Mouse (Mus musculus) heart, embryonic 15.5 days (tissue): ENCODE results near the gene Med12l. TPM values are rescaled to one million over a fixed set of nuclear protein-coding genes. Genes with fewer than 3 reads are reported as not detected.
"Not testable (repeated sequence)": the region's sequence is repeated elsewhere in the genome, so short reads cannot be mapped to it uniquely, and the experiment has no call there.

ENCODE experiments used
- ATAC-seq: fragments of 200-750 bp; cut with Nextera tagmentation; replicated peaks from 2 replicates; pipeline ENCODE4 v1.8.0; 2017; ENCODE audit warnings: low read depth, moderate TSS enrichment; ENCODE audit not compliant: insufficient number of reproducible peaks, insufficient read depth, low FRiP score
- H3K27ac ChIP-seq: fragments of 300-500 bp; sonication (generic); 2 replicates; pipeline ENCODE4 v1.5.1; 2015; ENCODE audit warnings: mild to moderate bottlenecking, inconsistent platforms
- H3K27me3 ChIP-seq: fragments of 300-500 bp; sonication (generic); 2 replicates; pipeline ENCODE4 v1.6.1; 2015; ENCODE audit warnings: inconsistent platforms
- H3K36me3 ChIP-seq: fragments of 300-500 bp; sonication (generic); 2 replicates; pipeline ENCODE4 v1.6.1; 2015; ENCODE audit warnings: mild to moderate bottlenecking, inconsistent platforms
- H3K4me1 ChIP-seq: fragments of 300-500 bp; sonication (generic); replicated peaks from 2 replicates; pipeline ENCODE4 v1.6.1; 2015; ENCODE audit warnings: inconsistent platforms
- H3K4me2 ChIP-seq: fragments of 300-500 bp; sonication (generic); 2 replicates; pipeline ENCODE4 v1.6.1; 2015; ENCODE audit warnings: inconsistent platforms, mild to moderate bottlenecking, moderate library complexity
- H3K4me3 ChIP-seq: fragments of 300-500 bp; sonication (generic); 2 replicates; pipeline ENCODE4 v1.5.1; 2015; ENCODE audit warnings: mild to moderate bottlenecking, inconsistent platforms
- H3K9ac ChIP-seq: fragments of 300-500 bp; sonication (generic); 2 replicates; pipeline ENCODE4 v1.6.1; 2015; ENCODE audit warnings: mild to moderate bottlenecking, inconsistent platforms
- H3K9me3 ChIP-seq: fragments of 300-500 bp; sonication (generic); replicated peaks from 2 replicates; pipeline ENCODE4 v1.6.1; 2016; ENCODE audit warnings: inconsistent platforms
- WGBS: fragments of 180-500 bp; shearing (Covaris S2); methylation state at CpG from one replicate; pipeline ENCODE4 v1.1.7; 2015; ENCODE audit warnings: mixed read lengths; 5-methylcytosine and 5-hydroxymethylcytosine counted together
- polyA plus RNA-seq: library from polyadenylated mRNA; unstranded; fragments of >200 nt; fragmentation: Nextera tagmentation; extraction: Ambion mirVana; gene quantifications from 2 replicates; pipeline ENCODE4 v1.2.1, GENCODE M21; 2015

Gene Med12l
- polyA plus RNA-seq, 1 experiment from 2014 or later, result 2.8 TPM

GRCm38 (mm10) chr3:59102146-59102545 lies 96.5 kb downstream of the Med12l start:
- H3K4me2 ChIP-seq, result no peak overlapping the region
- no peak for ATAC-seq
- no peak overlapping the region for H3K27ac ChIP-seq
- peaks cover 6% of the 10 kb centered on the region; the same call in 1 of the 2 replicates for H3K4me1 ChIP-seq
- 85% methylated on average over 2 of the region's 2 CpGs for WGBS
- H3K36me3 ChIP-seq, result no peaks in the 10 kb centered on the region
- H3K27me3 ChIP-seq, result no peaks in the 10 kb centered on the region
- no peak overlapping the region for H3K9ac ChIP-seq
- no peaks in the 10 kb centered on the region for H3K9me3 ChIP-seq
- H3K4me3 ChIP-seq, result no peak overlapping the region

GRCm38 (mm10) chr3:59104462-59104861 lies 98.8 kb downstream of the Med12l start:
- no peak for ATAC-seq
- no peaks in the 10 kb centered on the region for H3K9me3 ChIP-seq
- 24% methylated on average over 4 of the region's 4 CpGs for WGBS

DNA sequence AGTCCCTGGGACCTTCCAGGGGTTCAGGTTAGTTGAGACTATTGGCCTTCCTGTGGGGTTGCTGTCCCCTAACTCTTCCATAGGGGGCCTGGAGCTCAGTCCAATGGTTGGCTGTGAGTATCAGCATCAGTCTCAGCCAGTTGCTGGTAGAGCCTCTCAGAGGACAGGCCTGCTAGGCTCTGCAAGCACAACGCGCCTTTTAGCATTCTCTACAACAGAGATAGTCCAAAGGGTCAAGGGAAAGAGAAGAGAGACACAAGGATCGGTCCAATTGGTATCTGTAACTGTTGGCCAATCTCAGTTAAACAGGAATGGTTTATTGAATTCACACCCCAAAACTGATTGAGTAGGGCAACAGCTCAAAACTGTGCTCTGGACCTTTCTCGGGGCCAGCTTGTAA lies 101.8 kb downstream of the Med12l start:
- Histone ChIP-seq H3K9me3 (no peaks in the 10 kb centered on the region), H3K9ac (no peak overlapping the region), H3K4me3 (no peak overlapping the region), H3K27ac (no peak overlapping the region), H3K4me1 (peaks cover 6% of the 10 kb centered on the region; the same call in 1 of the 2 replicates), H3K36me3 (no peaks in the 10 kb centered on the region), H3K4me2 (no peak overlapping the region), H3K27me3 (no peaks in the 10 kb centered on the region)
- ATAC-seq, result no peak
- WGBS, result 87% methylated on average over 4 of the region's 4 CpGs

More at GRCm38 (mm10) chr3:59104462-59104861, 98.8 kb downstream of the Med12l start:
- Histone ChIP-seq H3K4me1 (peaks cover 6% of the 10 kb centered on the region; the same call in 1 of the 2 replicates), H3K27ac (0 out of 2 replicates have a peak overlapping the region, but pooled peaks have one; percentile 17), H3K4me3 (no peak overlapping the region), H3K4me2 (no peak overlapping the region), H3K27me3 (no peaks in the 10 kb centered on the region), H3K36me3 (no peaks in the 10 kb centered on the region), H3K9ac (no peak overlapping the region)

DNA sequence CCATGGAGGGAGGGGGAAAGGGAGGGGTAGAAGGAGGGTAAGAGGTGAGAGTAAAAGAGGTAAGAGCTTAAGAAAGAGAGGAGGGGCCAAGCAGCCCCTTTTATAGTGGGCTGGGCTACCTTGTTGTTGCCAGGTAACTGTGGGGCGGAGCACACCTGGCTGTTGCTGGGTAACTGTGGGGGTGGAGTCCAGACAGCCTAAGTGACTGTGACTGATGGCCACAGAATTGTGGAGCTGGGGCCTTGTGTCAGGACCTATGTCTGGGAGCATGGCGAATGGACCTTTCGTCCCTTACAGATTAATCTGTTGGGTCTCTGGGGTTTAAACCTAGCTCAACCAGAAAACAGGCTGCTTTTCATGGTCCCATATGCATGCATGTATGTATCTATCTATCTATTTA lies 104.2 kb downstream of the Med12l start:
- peaks cover 14% of the 10 kb centered on the region for H3K4me1 ChIP-seq
- not testable (repeated sequence) for H3K4me2 ChIP-seq, H3K9me3 ChIP-seq, H3K27ac ChIP-seq, H3K36me3 ChIP-seq, ATAC-seq, H3K9ac ChIP-seq, H3K4me3 ChIP-seq, H3K27me3 ChIP-seq
- 95% methylated on average over 3 of the region's 3 CpGs for WGBS

DNA sequence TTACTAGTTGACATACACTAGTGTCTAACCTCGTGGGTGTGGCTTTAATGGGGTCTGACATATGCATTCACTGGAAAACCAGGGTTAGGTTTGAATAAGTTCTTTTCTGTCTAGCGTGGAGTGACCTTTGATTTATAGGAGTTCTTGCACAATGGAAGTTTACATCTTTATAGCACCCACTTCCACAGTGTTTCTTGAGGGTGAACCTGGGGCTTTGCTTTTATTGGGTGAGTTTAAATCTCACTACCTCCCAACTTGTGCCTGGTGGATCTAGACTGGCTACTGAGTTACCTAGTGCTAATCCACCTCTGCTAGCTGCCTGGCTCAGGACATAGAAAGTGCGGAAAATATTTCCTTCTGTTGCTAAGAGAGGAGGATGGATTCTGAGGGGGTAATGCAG lies 106.3 kb downstream of the Med12l start:
- ATAC-seq, result no peak
- 80% methylated on average over 3 of the region's 3 CpGs for WGBS
- no peaks in the 10 kb centered on the region for H3K27me3 ChIP-seq

GRCm38 (mm10) chr3:59113291-59113690 lies 107.7 kb downstream of the Med12l start:
- H3K9me3 ChIP-seq, H3K27me3 ChIP-seq, H3K36me3 ChIP-seq, H3K4me2 ChIP-seq, ATAC-seq, H3K4me3 ChIP-seq, H3K9ac ChIP-seq: not testable (repeated sequence)
- Histone ChIP-seq H3K4me1 (peaks cover 14% of the 10 kb centered on the region), H3K27ac (peak overlapping the region; percentile 84)
- WGBS, result 91% methylated on average over 4 of the region's 4 CpGs

More for the DNA sequence above, 106.3 kb downstream of the Med12l start:
- Histone ChIP-seq H3K4me3 (no peak overlapping the region), H3K9ac (no peak overlapping the region), H3K36me3 (no peaks in the 10 kb centered on the region), H3K9me3 (no peaks in the 10 kb centered on the region), H3K27ac (no peak overlapping the region), H3K4me1 (peaks cover 14% of the 10 kb centered on the region), H3K4me2 (no peak overlapping the region)

DNA sequence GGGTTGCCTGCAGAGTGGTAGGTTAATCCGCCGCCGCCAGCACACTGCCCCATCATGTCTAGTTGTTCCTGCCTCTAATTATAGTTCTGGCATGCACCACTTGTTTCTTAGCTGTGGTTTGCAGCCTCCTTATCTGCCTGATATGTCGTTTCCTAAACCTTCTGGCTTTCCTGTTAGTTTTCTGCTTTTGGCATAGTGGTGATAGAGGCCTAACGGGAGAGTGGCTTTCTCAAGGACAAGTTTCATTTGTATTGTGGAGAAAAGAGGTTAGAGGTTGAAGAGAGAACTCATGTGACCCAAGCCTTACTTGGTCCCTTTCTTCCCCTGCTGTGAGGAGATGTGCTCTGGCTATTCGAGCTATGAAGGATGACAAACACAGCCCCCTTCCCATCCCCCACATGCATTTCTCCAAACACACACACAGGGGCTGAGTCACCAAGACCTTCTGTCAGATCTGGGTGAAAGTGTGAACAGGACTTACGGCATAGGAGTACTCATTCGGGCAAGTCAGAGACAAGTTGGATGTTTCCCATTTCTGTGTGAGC lies 108.4 kb downstream of the Med12l start:
- 11% methylated on average over 8 of the region's 8 CpGs for WGBS
- Histone ChIP-seq H3K4me1 (peaks cover 14% of the 10 kb centered on the region), H3K36me3 (no peaks in the 10 kb centered on the region), H3K4me3 (no peak overlapping the region), H3K4me2 (peak overlapping the region; percentile 21; the same call in 1 of the 2 replicates), H3K9ac (no peak overlapping the region), H3K27me3 (no peaks in the 10 kb centered on the region), H3K9me3 (no peaks in the 10 kb centered on the region), H3K27ac (peak overlapping the region; percentile 84)
- peak; percentile 81 for ATAC-seq

- H3K4me3 ChIP-seq, result no peak overlapping the region
- WGBS, result 41% methylated on average over 7 of the region's 7 CpGs
- no peak overlapping the region for H3K9ac ChIP-seq
- H3K36me3 ChIP-seq, result no peaks in the 10 kb centered on the region
- H3K4me1 ChIP-seq, result peaks cover 18% of the 10 kb centered on the region
- H3K9me3 ChIP-seq, result no peaks in the 10 kb centered on the region
- no peak overlapping the region for H3K4me2 ChIP-seq
- H3K27ac ChIP-seq, result peak overlapping the region; percentile 40; the same call in 1 of the 2 replicates
- no peaks in the 10 kb centered on the region for H3K27me3 ChIP-seq
- ATAC-seq, result no peak
Measured at GRCm38 (mm10) chr3:59121067-59121730, 115.6 kb downstream of the Med12l start.

- no peak for ATAC-seq
- H3K36me3 ChIP-seq, result no peaks in the 10 kb centered on the region
- no peaks in the 10 kb centered on the region for H3K27me3 ChIP-seq
- WGBS, result 58% methylated on average over 7 of the region's 7 CpGs
- H3K4me2 ChIP-seq, result no peak overlapping the region
- H3K9me3 ChIP-seq, result no peaks in the 10 kb centered on the region
- peaks cover 19% of the 10 kb centered on the region for H3K4me1 ChIP-seq
- no peak overlapping the region for H3K9ac ChIP-seq
- no peak overlapping the region for H3K27ac ChIP-seq
- no peak overlapping the region for H3K4me3 ChIP-seq
Measured at GRCm38 (mm10) chr3:59121780-59122449, 116.3 kb downstream of the Med12l start.

- Histone ChIP-seq H3K9ac (no peak overlapping the region), H3K4me3 (no peak overlapping the region), H3K9me3 (no peaks in the 10 kb centered on the region), H3K27ac (no peak overlapping the region), H3K27me3 (no peaks in the 10 kb centered on the region), H3K4me2 (no peak overlapping the region), H3K36me3 (no peaks in the 10 kb centered on the region), H3K4me1 (peaks cover 19% of the 10 kb centered on the region)
- 53% methylated on average over 5 of the region's 5 CpGs for WGBS
- no peak for ATAC-seq
Measured at GRCm38 (mm10) chr3:59125022-59125421, 119.4 kb downstream of the Med12l start.

- no peak overlapping the region for H3K27ac ChIP-seq
- peaks cover 22% of the 10 kb centered on the region for H3K4me1 ChIP-seq
- no peaks in the 10 kb centered on the region for H3K9me3 ChIP-seq
- WGBS, result 58% methylated on average over 7 of the region's 7 CpGs
- no peak; the same call in 1 of the 2 replicates for ATAC-seq
- H3K36me3 ChIP-seq, result no peaks in the 10 kb centered on the region
- H3K9ac ChIP-seq, result no peak overlapping the region
- no peak overlapping the region for H3K4me3 ChIP-seq
- H3K4me2 ChIP-seq, result no peak overlapping the region
- H3K27me3 ChIP-seq, result no peaks in the 10 kb centered on the region
Measured at GRCm38 (mm10) chr3:59125783-59126555, 120.3 kb downstream of the Med12l start.
